Mouse (Mus musculus): ENCODE measurements around the gene Gdpd2.

Gene Gdpd2

GRCm38 (mm10) chrX:100729665-100730188, at the start of gene Gdpd2:
Gdpd2 (plus strand) TSS chrX:100729873.
- no peak for DNase-seq (ENCODE audit: extremely low read depth, low read depth)

GRCm38 (mm10) chrX:100686527-100686926, 43.1 kb upstream of the Gdpd2 start:
- DNase-seq (ENCODE audit: extremely low read depth, low read depth) = no peak

- no peak for DNase-seq (ENCODE audit: extremely low read depth, low read depth)
These were observed 42.2 kb upstream of the Gdpd2 start for GRCm38 (mm10) chrX:100687360-100688032.

GRCm38 (mm10) chrX:100688033-100688370, 41.7 kb upstream of the Gdpd2 start:
- DNase-seq (ENCODE audit: extremely low read depth, low read depth) = no peak

GRCm38 (mm10) chrX:100696776-100697175, 32.9 kb upstream of the Gdpd2 start:
- no peak for DNase-seq (ENCODE audit: extremely low read depth, low read depth)

GRCm38 (mm10) chrX:100708032-100708431, 21.6 kb upstream of the Gdpd2 start:
- no peak for DNase-seq (ENCODE audit: extremely low read depth, low read depth)

- no peak for DNase-seq (ENCODE audit: extremely low read depth, low read depth)
These were observed 13.5 kb upstream of the Gdpd2 start for GRCm38 (mm10) chrX:100716173-100716572.

- no peak for DNase-seq (ENCODE audit: extremely low read depth, low read depth)
These were observed 726 bp upstream of the Gdpd2 start for GRCm38 (mm10) chrX:100728947-100729346.

- no peak for DNase-seq (ENCODE audit: extremely low read depth, low read depth)
These were observed 593 bp downstream of the Gdpd2 start for GRCm38 (mm10) chrX:100730266-100730665.

GRCm38 (mm10) chrX:100734359-100734758, 4.7 kb downstream of the Gdpd2 start:
- no peak for DNase-seq (ENCODE audit: extremely low read depth, low read depth)

GRCm38 (mm10) chrX:100738918-100739317, 9.2 kb downstream of the Gdpd2 start:
- DNase-seq (ENCODE audit: extremely low read depth, low read depth) = peak; percentile 16

GRCm38 (mm10) chrX:100739443-100739842, 9.8 kb downstream of the Gdpd2 start:
- no peak for DNase-seq (ENCODE audit: extremely low read depth, low read depth)

- no peak for DNase-seq (ENCODE audit: extremely low read depth, low read depth)
These were observed 11.1 kb downstream of the Gdpd2 start for GRCm38 (mm10) chrX:100740785-100741184.

- peak; percentile 21 for DNase-seq (ENCODE audit: extremely low read depth, low read depth)
These were observed 12.3 kb downstream of the Gdpd2 start for GRCm38 (mm10) chrX:100741940-100742339.

- no peak for DNase-seq (ENCODE audit: extremely low read depth, low read depth)
These were observed 36.2 kb downstream of the Gdpd2 start for GRCm38 (mm10) chrX:100765855-100766254.

- no peak for DNase-seq (ENCODE audit: extremely low read depth, low read depth)
These were observed 37.7 kb downstream of the Gdpd2 start, which contains the start of gene Dlg3 for GRCm38 (mm10) chrX:100767181-100767884. Dlg3 (plus strand) TSS chrX:100767722.

- no peak for DNase-seq (ENCODE audit: extremely low read depth, low read depth)
These were observed 38.4 kb downstream of the Gdpd2 start for GRCm38 (mm10) chrX:100767885-100768626.

- DNase-seq (ENCODE audit: extremely low read depth, low read depth) = no peak
These were observed 39.6 kb downstream of the Gdpd2 start for GRCm38 (mm10) chrX:100769281-100769680.

GRCm38 (mm10) chrX:100774341-100774811, 44.7 kb downstream of the Gdpd2 start:
- peak; percentile 43 for DNase-seq (ENCODE audit: extremely low read depth, low read depth)

- DNase-seq (ENCODE audit: extremely low read depth, low read depth) = no peak
These were observed 45.7 kb downstream of the Gdpd2 start for GRCm38 (mm10) chrX:100775405-100775804.

GRCm38 (mm10) chrX:100776494-100776893, 46.8 kb downstream of the Gdpd2 start:
- no peak for DNase-seq (ENCODE audit: extremely low read depth, low read depth)

Data from MEL-GATA-1-ER (cell line).